Mouse (Mus musculus) heart, adult 2 months (tissue): ENCODE data around the gene Ctbp2.

ENCODE experiments used
- CTCF ChIP-seq: fragments of 200-600 bp; IDR thresholded peaks from 2 replicates; pipeline ENCODE4 v1.8.1; 2022; ENCODE audit warnings: antibody characterized with exemption, mild to moderate bottlenecking, moderate library complexity
- POLR2A ChIP-seq: fragments of 200-500 bp; IDR thresholded peaks from 2 replicates; pipeline ENCODE4 v1.6.1; 2011; ENCODE audit warnings: mild to moderate bottlenecking, low read depth, low read length, control low read depth; ENCODE audit not compliant: insufficient read depth

DNA sequence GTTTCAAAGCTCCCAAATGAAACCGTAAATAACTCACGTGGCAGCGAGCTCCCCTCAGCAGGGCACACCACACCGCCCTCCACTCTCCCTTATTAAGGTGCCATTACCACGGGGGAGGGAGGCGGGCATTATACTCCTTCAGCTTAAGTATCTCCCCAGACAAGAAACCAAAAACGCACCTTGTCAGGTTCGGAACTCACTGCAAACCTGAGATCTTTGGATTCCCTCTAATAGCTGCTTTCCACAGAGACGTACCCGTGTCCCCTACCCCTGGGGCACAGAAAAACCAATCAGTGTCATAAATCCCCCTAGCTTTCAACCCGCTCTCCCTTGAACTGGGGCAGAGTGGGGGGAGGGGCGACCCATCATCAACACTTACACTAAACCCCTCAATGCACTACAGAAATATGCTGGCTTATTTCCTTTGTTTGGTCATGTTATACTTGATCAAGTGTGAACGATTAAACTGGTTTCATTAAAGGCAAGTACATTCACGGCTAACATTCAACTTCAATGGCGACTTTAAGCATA lies 3.9 kb downstream of the Ctbp2 start:
- no peak for TF ChIP-seq POLR2A
- no peak for TF ChIP-seq CTCF
